Mouse (Mus musculus) erythroid progenitor cell, adult 5-6 weeks (primary cell): ENCODE measurements around the gene Reep6. TPM values are rescaled to one million over a fixed set of nuclear protein-coding genes. Genes with fewer than 3 reads are reported as not detected.

Experiments used
- ATAC-seq: replicated peaks from 2 replicates; pipeline ENCODE4 v1.8.0; 2016; ENCODE audit warnings: moderate number of reproducible peaks, mild to moderate bottlenecking, moderate TSS enrichment, inconsistent platforms; ENCODE audit not compliant: poor library complexity, low FRiP score, severe bottlenecking
- total RNA-seq, 2 experiments: library from RNA; stranded (forward) in 1 of 2; stranded (reverse) in 1 of 2; fragments of 150-400 nt in 1 of 2; fragments of 186-747, 209-891 nt in 1 of 2; gene quantifications; 2 replicates each; pipeline versions ENCODE4 v1.2.3 to v1.2.4; 2015 to 2017; ENCODE audit warnings: low replicate concordance in 2 of 2

The Reep6 gene
- total RNA-seq, 2 experiments from 2014 or later = 17.2 to 18.2 TPM

DNA sequence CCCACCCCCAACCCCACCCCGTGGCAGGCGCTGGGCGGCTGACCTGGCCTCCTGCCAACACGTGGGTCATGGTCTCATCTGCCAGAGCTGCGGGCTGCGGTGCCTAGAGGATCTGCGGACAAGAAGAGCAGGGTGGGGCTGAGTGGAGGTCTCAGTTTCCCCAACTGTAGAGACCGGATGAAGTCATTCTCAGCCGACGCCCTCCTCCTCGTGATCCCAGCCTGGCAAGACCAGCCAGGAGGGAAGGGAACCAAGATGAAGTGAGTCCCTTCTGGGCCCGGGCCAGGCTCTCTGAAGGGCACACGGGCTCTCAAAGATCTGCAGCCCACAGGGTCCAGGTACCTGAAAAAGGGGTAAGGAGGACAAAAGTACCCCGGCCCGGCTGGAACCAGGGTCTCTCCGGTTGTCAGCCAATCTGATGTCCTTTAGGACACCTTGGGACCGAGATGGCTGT lies 17.8 kb downstream of the Reep6 start:
- ATAC-seq = no peak

DNA sequence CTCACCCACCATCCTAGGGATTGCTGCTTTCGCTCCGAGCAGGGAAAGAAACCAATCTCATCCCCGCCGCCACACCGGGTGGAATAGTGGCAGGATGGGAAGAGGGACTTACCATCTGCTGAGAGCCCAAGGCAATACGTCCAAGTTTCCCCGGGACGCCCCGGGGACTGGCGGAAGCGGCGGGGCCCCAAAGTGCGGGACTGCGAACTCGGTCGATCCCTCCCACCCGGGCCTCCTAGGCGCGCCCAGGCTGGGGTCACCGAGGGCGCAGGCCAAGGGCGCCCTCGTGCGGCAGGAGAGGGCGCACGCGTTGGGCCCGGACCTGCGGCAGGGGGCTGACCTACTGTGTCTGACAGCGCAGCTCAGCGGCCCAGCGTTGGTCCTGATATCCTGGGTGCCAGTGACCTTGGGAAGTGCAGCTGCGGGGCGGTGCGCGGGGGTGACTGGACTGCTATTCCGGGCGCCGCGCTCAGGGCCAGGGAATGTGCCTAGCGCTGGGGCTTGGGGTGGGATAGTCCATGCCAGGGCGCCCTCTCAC lies 18.6 kb downstream of the Reep6 start, which contains the start of gene Adamtsl5:
Gene Adamtsl5, minus strand, starts transcription at position 169 of the 538 bp plus-strand sequence.
- peak; percentile 20 for ATAC-seq

DNA sequence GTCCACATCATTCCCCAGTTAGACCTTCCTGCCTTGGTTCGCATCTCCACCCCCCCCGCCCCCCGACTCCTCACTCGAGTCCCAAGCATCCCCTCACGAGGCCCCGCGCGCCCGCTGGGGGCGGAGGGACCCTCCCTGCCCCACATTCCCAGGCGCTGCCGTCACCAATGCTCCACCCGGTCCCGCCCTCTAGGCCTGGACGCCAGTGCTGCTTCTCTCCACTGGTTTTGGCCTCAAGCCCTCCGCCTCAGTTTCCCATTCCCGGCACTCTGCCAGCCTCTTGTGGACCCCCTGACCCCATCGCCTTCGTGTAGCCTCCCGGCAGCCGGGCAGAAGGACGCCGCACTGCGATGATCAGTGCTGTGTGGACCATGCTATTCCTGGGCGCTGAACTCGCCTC lies 19.2 kb downstream of the Reep6 start:
- no peak for ATAC-seq

DNA sequence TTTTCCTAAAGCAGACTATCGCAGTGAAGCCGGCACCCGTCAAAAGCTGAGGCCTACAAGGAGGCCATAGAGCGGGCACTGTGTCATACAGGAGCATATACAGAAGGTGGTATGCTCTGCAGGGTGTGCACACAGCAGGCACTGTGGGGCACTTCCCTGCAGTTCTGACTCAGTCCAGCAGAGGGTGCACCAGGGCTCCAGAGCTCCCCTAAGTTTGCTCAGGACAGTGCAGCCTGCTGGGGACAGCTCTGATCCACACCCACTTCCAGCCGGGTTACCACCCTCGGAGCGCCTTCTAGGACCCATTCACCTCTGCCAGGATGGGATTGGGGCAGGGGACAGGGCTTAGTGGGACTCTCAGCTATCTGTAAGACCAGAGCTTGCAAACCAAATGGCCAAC lies 20.5 kb downstream of the Reep6 start:
- peak; percentile 78 for ATAC-seq

DNA sequence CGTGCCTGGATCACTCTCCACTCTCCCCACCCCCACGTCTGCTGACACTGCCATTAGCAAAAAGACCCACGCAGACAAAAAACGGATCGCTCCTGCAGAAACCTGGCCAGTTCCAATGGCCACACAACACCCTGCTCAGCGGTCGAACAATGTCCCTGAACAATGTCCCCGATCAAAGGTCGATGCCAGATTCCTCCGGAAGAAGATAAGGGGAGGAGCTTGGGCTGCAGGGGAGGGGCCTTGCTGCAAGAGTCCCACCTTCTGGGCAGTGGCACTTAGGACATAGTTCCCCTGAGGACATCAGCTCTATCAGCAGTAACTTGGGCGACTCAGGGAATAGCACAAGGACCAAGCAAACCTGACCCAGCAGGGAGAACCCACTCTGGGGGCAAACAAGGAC lies 22.1 kb downstream of the Reep6 start:
- no peak for ATAC-seq

DNA sequence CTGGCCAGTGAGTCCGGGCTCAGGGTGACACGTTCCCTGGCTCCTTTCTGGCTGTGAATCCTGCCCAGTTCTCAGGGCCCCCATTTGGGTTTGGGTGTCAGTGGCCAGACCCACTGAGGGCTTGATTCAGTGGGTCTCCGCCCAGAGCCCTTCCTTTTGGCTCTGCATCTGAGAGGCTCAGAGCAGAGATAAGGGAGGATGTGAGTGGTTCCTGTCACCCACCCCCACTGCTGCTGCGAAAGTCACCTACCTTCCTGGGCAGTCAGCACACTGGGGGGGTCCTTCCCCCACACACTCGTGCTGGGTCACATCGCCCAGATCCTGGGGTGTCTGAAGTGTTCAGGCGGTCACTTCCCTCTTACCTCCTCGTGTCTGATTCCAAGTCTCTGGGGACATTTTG lies 23.0 kb downstream of the Reep6 start:
- no peak for ATAC-seq

DNA sequence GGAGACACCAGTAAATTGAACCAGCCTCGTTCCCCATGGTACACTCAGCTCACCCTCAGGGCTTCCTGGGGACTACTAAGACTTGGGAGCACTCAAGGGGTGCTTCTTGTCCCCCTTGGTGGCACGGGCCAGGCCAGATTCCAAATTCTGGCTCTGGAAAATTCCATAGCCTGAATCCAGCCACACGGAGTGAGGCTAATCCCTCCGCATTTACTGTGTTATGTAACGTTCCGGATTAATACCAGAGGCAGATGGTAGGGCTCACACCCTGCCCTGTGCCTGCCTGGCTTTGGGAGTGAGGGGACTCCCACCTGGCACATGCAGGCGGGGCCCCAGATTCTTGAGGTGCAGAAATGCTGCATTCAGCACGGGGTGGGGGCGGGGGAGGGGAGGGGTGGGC lies 25.7 kb downstream of the Reep6 start:
- ATAC-seq = no peak

DNA sequence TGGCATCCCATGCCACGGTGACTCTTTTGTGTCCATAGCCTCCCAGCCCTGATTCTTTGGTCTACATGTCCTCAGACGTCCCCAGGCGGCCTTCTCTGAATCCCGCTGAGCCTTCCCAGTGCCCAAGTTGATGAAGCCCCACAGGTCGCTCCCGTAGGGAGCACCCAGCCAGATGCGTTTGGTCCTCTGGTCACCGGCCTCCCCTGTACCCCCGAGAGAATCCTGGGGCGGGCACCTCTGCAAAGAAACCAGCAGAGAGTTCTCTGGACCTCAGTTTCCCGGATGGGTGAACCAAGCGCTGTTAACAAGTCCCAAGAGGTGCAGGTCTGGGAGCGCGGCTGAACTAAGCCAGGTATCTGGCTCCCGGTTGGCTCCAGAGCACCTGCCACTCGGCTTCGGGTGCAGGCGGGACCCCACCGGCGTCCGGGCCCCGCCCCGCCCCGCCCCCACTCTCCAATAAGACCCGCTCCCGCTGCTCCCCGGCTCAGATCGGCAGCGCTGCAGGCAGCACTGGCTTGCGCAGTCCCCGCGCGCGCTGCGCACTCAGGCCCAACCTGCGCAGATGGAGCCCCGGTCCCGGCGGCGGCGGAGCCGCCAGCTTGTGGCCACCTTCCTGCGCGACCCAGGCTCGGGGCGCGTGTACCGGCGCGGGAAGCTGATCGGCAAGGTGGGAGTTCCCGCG lies 26.4 kb downstream of the Reep6 start, which contains the start of gene Plk5:
Gene Plk5, plus strand, starts transcription at position 459 of the 682 bp plus-strand sequence.
- ATAC-seq = no peak

DNA sequence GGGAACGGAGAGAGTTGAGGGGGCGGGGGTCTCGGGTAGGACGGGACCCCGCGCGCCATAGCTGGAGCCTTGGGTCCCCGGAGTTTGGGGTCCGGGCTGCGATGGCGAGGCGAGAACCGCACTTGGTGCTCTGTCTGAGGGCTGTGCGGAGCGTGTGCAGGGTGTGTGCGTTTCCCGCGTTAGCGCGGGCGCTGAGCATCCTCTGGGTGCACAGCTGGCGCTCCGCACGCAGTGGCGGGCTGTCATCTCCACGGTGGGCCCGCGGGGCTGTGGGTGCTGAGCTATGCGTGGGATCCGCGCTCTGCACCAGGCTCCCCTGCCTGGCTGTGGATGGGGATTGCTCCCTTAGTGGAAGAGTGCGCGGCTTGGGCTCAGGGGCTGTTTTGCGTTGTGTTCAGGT lies 27.0 kb downstream of the Reep6 start:
- ATAC-seq = no peak

DNA sequence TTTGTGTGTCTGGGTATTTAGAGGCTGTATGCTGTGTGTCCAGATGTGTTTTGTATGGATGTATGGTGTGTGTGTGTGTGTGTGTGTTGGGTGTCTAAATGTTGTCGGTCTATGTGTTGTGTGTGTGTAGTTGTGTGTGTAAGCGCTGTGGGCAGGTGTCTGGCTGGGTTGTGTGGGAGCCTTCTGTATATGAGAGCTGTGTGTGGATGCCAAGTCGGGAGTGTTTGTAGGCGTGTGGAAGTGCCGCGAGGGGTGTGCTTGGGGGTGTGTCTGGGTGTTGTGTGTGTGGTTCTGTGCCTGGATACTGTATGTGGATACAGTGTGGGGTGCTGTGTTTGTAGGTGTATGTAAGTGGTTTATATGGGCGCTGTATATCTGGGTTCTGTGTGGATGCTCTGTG lies 27.6 kb downstream of the Reep6 start:
- no peak for ATAC-seq

DNA sequence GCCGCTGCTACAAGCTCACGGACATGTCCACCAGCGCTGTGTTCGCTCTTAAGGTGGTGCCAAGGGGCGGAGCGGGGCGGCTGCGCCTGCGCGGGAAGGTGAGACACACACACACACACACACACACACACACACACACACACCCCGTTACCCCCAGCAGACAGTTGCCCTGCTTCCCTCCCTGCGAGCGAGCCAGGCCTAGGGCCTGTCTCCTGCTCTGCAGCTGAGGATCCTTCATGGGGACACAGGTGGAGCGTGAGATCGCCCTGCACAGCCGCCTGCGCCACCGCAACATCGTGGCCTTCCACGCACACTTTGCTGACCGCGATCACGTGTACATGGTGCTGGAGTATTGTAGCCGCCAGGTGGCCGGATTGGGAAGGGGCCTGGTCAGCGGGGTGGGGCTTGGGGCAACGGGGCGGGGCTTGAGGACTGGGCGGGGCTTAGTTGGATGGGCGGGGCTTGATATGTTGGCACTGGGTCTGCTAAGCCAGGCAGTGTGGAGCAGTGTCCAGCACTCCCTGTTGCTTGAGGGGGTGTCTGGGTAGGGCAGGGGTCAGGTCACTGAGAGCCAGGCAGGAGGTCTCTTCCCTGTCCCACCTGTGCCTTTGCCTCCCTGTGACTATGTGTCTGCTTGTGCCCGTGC lies 28.4 kb downstream of the Reep6 start:
- no peak for ATAC-seq

DNA sequence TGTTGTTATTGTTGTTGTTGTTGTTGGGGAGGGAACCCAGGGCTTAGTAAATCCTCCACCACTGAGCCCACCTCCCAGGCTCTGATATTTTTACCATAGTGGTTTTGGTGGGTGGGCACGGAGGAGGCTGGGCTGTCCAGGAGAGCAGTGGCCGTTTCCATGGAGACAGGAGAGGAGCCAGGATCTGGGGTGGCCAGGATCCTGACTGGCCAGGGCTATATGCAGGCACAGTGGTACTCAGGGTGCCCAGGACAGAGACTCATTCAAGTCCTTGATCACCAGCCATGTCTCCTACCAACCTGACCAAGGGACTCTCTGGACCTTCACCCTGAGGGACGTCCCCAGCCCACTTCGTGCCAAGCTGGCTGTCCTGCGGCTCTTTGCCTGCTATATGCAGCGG lies 34.0 kb downstream of the Reep6 start:
- no peak for ATAC-seq

DNA sequence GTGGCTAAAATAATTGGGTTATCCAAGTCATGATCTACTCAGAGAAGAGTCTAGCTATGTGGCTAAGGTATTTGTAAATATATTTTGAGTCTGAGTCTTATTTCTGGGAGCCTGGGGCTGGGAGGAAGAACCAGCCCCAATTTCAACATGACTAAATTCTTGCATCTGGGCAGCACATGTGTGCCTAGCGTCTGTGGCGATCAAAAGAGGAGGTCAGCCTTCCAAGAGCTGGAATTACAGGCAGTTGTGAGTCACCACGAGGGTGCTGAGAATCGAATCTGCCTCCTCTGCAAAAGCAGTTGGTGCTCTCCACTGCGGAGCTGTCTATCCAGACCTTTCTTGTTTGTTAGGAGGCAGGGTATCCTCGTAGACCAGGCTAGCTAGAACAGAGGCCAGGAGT lies 36.0 kb downstream of the Reep6 start:
- ATAC-seq = no peak

DNA sequence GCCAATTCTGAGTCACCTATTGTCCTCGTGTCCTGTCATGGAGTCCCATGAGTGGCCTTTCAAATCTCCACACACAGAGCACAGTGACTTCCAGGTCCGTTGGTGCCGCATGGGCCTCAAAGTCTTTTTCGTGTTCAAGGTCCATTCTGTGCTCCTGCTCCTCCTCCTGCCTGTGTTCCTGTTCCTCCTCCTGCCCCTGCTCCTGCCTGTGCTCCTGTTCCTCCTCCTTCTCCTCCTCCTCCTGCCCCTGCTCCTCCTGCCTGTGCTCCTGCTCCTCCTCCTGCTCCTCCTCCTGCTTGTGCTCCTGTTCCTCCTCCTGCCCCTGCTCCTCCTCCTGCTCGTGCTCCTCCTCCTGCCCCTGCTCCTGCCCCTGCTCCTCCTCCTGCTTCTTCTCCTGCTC lies 38.2 kb downstream of the Reep6 start:
- ATAC-seq = no peak

DNA sequence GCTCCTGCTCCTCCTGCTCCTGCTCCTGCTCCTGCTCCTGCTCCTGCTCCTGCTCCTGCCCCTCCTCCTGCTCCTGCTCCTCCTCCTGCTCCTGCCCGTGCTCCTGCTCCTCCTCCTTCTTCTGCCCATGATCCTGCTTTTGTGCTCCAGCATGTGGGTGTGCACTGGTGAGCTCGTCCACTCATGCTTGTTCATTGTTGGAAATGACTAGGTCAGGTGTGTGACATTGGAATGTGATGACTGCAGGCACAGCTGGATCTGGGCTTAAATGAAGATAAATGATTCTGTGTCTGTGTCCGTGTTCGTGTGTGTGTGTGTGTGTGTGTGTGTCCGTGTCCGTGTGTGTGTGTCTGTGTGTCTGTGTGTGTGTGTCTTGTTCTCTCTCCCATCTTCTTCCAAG lies 38.6 kb downstream of the Reep6 start:
- ATAC-seq = no peak

DNA sequence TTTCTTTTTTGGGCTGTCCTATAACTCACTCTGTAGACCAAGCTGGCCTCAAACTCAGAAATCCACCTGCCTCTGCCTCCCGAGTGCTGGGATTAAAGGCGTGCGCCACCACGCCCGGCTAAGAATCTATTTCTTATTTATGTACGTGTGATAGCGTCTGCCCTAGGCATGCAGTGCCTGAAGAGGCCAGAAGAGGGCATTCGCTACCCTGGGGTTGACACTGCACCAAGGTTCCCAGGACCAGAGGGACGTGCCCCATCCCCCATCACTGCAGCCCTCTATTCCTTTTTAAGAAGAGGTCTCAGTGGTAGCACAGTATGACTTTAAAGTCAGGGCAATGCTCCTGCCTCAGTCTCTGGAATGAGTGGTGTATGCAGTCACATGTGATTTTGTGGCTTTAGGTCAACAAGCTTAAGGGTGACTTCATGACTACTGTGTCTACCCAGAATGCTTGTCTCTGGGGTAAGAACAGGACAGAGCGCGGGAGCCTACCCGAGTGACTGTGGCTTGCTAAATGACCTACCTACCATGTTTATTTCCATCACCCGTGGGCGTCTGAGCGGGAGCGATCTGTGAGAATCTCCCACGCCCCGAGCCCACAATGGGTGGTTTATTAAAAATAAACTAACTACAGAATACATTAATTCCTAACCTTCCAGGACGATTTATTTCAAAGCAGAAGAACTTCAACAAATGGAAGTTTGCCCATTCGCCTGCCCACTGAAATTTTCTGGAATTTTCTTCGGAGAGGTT lies 40.4 kb downstream of the Reep6 start:
- ATAC-seq = no peak

DNA sequence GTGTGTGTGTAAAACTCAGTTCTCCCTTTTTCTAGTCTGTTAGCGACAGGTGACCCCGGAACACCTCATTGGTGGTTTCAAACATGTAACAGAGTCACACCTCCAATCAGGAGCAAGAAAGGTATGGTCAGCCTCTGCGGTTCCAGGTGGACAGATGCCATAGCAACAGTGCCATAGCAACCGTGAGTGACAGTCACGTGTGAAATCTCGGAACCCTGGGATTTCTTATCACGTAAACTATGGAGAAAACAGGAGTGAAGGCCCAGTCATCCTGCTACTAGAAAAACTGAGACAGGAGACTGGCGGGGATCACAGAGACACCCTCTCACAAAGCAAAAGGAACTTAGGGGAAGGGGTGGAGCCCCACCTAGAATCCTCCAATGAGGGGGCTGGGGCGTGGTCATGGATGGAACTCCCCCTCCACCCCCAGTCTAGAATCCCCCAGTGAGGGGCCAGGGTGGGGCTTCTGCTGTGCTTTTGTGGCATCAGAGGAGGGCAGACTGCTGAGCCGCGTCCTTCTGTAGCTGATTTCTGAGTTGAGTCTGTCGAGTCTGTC lies 41.7 kb downstream of the Reep6 start:
- ATAC-seq = no peak

DNA sequence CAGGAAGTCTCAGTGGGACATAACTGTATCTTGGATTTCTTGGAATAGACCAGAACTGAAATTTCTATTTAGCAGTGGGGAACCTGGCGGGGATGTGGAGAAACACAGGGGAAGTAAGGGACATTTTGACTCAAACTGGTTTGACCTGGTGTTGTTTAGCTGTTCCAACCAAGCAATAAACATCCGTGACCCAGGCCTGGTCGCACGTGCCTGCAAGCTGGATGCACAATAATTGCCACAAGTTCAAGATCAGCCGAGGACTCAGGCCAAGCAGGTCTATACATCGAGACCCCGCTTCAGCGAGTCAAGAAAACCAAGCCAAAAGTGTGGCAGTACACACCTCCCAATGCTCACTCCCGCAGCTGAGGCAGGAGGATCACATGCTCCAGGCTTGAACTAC lies 42.2 kb downstream of the Reep6 start:
- ATAC-seq = no peak

DNA sequence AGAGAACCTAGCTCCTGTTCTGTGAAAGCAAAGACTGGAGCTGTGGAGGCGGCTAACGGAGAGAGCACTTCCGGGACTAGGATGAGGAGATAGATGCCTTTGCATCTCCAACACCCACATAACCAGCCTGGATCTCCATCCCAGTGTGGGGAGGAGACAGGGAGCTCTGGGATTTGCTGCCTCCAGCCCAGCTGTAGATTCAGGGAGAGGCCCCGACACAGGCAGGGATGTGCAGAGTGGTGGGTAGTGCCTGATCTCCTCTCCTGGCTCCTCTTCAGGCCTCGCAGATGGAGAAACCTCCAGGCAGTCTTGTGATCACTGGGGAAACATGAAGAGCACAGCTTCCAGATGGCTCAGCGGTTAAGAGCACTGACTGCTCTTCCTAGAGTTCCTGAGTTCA lies 43.0 kb downstream of the Reep6 start:
- ATAC-seq = no peak

DNA sequence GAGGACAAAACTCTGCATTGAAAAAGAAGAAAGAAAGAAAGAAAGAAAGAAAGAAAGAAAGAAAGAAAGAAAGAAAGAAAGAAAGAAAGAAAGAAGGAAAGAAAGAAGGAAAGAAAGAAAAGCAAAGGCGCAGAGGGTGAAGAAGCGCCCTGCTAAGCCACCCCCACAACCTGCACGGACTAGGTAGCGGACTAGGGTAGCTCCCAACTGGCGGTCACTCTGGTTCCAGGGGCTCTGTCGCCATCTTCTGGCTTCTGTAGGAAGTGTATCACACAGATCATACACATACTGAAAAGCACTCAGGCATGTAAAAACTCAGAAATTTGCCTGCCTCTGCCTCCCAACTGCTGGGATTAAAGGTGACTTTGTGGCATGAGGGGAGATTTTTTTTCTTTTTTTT lies 44.3 kb downstream of the Reep6 start:
- peak; percentile 72 for ATAC-seq
